ENCODE assay signal across 16 mouse cellular contexts in genomic region chr1:135171202-135171601, GRCm38 (mm10). TPM values are rescaled to one million over a fixed set of nuclear protein-coding genes. Genes with fewer than 3 reads are reported as not detected.
DNase-seq lines count a peak whose midpoint lies in the region; ATAC-seq and TF ChIP-seq lines count a peak whose summit lies in the region.
"Had no signal": no experiment of that assay in that cellular context is flagged by ENCODE, and none has a peak within 500 bp of the region (broad histone marks: within the 10 kb centered on the region; RNA-seq: fewer than 3 reads in every experiment).

No protein-coding gene starts in this region.

- no peak for DNase-seq in cerebellum, adult 2 months
- DNase-seq in cerebellum, adult 9-11 months = no peak
- no peak for DNase-seq in liver, embryonic 14.5 days (ENCODE audit: low read depth in 3 of 3, low spot score in 3 of 3)
- no peak for DNase-seq in liver
- no peak for DNase-seq in thymus, postnatal 14 days
- DNase-seq: lung, adult 2 months; thymus, postnatal 36 days had no signal

- no peak for TF ChIP-seq POLR2A in cerebellum, adult 2 months (IDR thresholded peaks at IDR 0.05; ENCODE audit: borderline replicate concordance, insufficient read depth, low read length)
- TF ChIP-seq POLR2A in ES-Bruce4 (IDR thresholded peaks at IDR 0.05; ENCODE audit: insufficient read depth, low read length) = no peak

- no peaks in the 10 kb centered on the region for H3K36me3 ChIP-seq in intestine, postnatal 0 days (ENCODE audit: control insufficient read depth, insufficient read depth)
- H3K36me3 ChIP-seq in intestine, embryonic 16.5 days (ENCODE audit: control insufficient read depth, insufficient read depth, low read length) = no peaks in the 10 kb centered on the region
- H3K36me3 ChIP-seq in liver, embryonic 14.5 days (replicated peaks; ENCODE audit: control insufficient read depth, insufficient read depth, low read depth) = no peaks in the 10 kb centered on the region
- H3K36me3 ChIP-seq in ES-Bruce4 (ENCODE audit: control insufficient read depth, insufficient read depth, low read length, poor library complexity, severe bottlenecking) = no peaks in the 10 kb centered on the region
- H3K36me3 ChIP-seq: embryonic facial prominence, embryonic 10.5 days; heart, embryonic 15.5 days; midbrain, embryonic 13.5 days; neural tube, embryonic 12.5 days had no signal

- H3K4me2 ChIP-seq in intestine, postnatal 0 days (replicated peaks; ENCODE audit: low read depth) = no peak overlapping the region
- no peak overlapping the region for H3K4me2 ChIP-seq in intestine, embryonic 16.5 days (ENCODE audit: low read depth, low read length)
- no peak overlapping the region for H3K4me2 ChIP-seq in liver, embryonic 14.5 days (ENCODE audit: low read depth)
- H3K4me2 ChIP-seq: heart, embryonic 15.5 days; midbrain, embryonic 13.5 days; neural tube, embryonic 12.5 days had no signal

- WGBS in cerebellum, adult 2 months = 88% methylated on average over 7 of the region's 7 CpGs
- 81% methylated on average over 7 of the region's 7 CpGs for WGBS in intestine, postnatal 0 days
- 83% methylated on average over 7 of the region's 7 CpGs for WGBS in intestine, embryonic 16.5 days
- WGBS in liver, embryonic 14.5 days (ENCODE audit: insufficient replicate concordance) = 62% methylated on average over 7 of the region's 7 CpGs

- TF ChIP-seq EP300 in liver, embryonic 14.5 days (IDR thresholded peaks at IDR 0.05; ENCODE audit: low read depth) = no peak
- no peak for TF ChIP-seq EP300 in ES-Bruce4 (IDR thresholded peaks at IDR 0.05; ENCODE audit: insufficient read depth, low read depth, low read length)

- no peak overlapping the region for H3K27ac ChIP-seq in cerebellum, adult 2 months (ENCODE audit: insufficient read depth, low read length)
- H3K27ac ChIP-seq in intestine, postnatal 0 days (ENCODE audit: low read depth, low read length) = no peak overlapping the region
- no peak overlapping the region for H3K27ac ChIP-seq in intestine, embryonic 16.5 days (ENCODE audit: low read length)
- H3K27ac ChIP-seq in liver, embryonic 14.5 days = no peak overlapping the region
- H3K27ac ChIP-seq in ES-Bruce4 (ENCODE audit: insufficient read depth, low read length) = no peak overlapping the region
- H3K27ac ChIP-seq: embryonic facial prominence, embryonic 10.5 days; heart, embryonic 15.5 days; midbrain, embryonic 13.5 days; neural tube, embryonic 12.5 days had no signal

- no peak overlapping the region for H3K9ac ChIP-seq in intestine, postnatal 0 days (ENCODE audit: low read depth, low read length)
- no peak overlapping the region for H3K9ac ChIP-seq in intestine, embryonic 16.5 days (ENCODE audit: low read depth, low read length)
- no peak overlapping the region for H3K9ac ChIP-seq in liver, embryonic 14.5 days (replicated peaks)
- no peak overlapping the region for H3K9ac ChIP-seq in ES-Bruce4 (ENCODE audit: low read depth, poor library complexity, severe bottlenecking)
- H3K9ac ChIP-seq: heart, embryonic 15.5 days; midbrain, embryonic 13.5 days; neural tube, embryonic 12.5 days had no signal

- ATAC-seq in intestine, postnatal 0 days = no peak
- ATAC-seq in intestine, embryonic 16.5 days = no peak
- ATAC-seq in liver, embryonic 14.5 days (ENCODE audit: insufficient read depth) = no peak

- no peak overlapping the region for H3K4me3 ChIP-seq in cerebellum, adult 2 months (replicated peaks; ENCODE audit: insufficient read depth, low read depth, low read length)
- no peak overlapping the region for H3K4me3 ChIP-seq in intestine, postnatal 0 days (ENCODE audit: low read depth, low read length)
- H3K4me3 ChIP-seq in intestine, embryonic 16.5 days (ENCODE audit: low read length) = no peak overlapping the region
- H3K4me3 ChIP-seq in liver, embryonic 14.5 days (ENCODE audit: insufficient read depth in 1 of 2, low read depth in 2 of 2, low read length in 2 of 2) = no peak overlapping the region
- H3K4me3 ChIP-seq in ES-Bruce4 (ENCODE audit: low read depth, low read length) = no peak overlapping the region
- H3K4me3 ChIP-seq: embryonic facial prominence, embryonic 10.5 days; heart, embryonic 15.5 days; megakaryocyte, embryonic 14.5 days; midbrain, embryonic 13.5 days; neural tube, embryonic 12.5 days had no signal

- 0 out of 2 replicates have a peak, but pooled peaks have one; percentile 17 for TF ChIP-seq CTCF in cerebellum, adult 2 months (IDR thresholded peaks at IDR 0.05; ENCODE audit: borderline replicate concordance, insufficient read depth, low read depth, low read length)
- peak; percentile 50 for TF ChIP-seq CTCF in intestine, postnatal 0 days (IDR thresholded peaks at IDR 0.05; ENCODE audit: low read depth)
- TF ChIP-seq CTCF in liver, embryonic 14.5 days (IDR thresholded peaks at IDR 0.05; ENCODE audit: low read depth) = peak; percentile 53
- peak; percentile 38 for TF ChIP-seq CTCF in ES-Bruce4 (IDR thresholded peaks at IDR 0.05; ENCODE audit: low read depth, low read length)

- H3K4me1 ChIP-seq in cerebellum, adult 2 months (ENCODE audit: control insufficient read depth, insufficient read depth, low read length) = peaks cover 3% of the 10 kb centered on the region; the same call in 1 of the 2 replicates
- H3K4me1 ChIP-seq in intestine, postnatal 0 days (replicated peaks; ENCODE audit: control insufficient read depth, insufficient read depth, low read length) = peaks cover 12% of the 10 kb centered on the region
- peaks cover 20% of the 10 kb centered on the region for H3K4me1 ChIP-seq in intestine, embryonic 16.5 days (ENCODE audit: control insufficient read depth, insufficient read depth, low read length)
- H3K4me1 ChIP-seq in liver, embryonic 14.5 days (replicated peaks; ENCODE audit: control insufficient read depth in 2 of 2, insufficient read depth in 2 of 2, low read length in 1 of 2) = 0 out of 4 replicates have a peak, but pooled peaks cover 0 to 2% of the 10 kb centered on the region in 2 experiments
- H3K4me1 ChIP-seq in ES-Bruce4 (ENCODE audit: control insufficient read depth, insufficient read depth, low read length) = no peaks in the 10 kb centered on the region
- H3K4me1 ChIP-seq: embryonic facial prominence, embryonic 10.5 days; megakaryocyte, embryonic 14.5 days; midbrain, embryonic 13.5 days; neural tube, embryonic 12.5 days had no signal

- H3K27me3 ChIP-seq in cerebellum, adult 2 months (ENCODE audit: control insufficient read depth, insufficient read depth, low read length) = no peaks in the 10 kb centered on the region
- no peaks in the 10 kb centered on the region for H3K27me3 ChIP-seq in intestine, postnatal 0 days (replicated peaks; ENCODE audit: control insufficient read depth, insufficient read depth, low read length)
- H3K27me3 ChIP-seq in intestine, embryonic 16.5 days (replicated peaks; ENCODE audit: control insufficient read depth, insufficient read depth, low read length) = no peaks in the 10 kb centered on the region
- H3K27me3 ChIP-seq in liver, embryonic 14.5 days (ENCODE audit: control insufficient read depth, insufficient read depth, low read length) = no peaks in the 10 kb centered on the region; the same call in 1 of the 2 replicates
- no peaks in the 10 kb centered on the region for H3K27me3 ChIP-seq in ES-Bruce4 (ENCODE audit: control insufficient read depth, insufficient read depth, low read length, poor library complexity, severe bottlenecking)
- H3K27me3 ChIP-seq: midbrain, embryonic 13.5 days; neural tube, embryonic 12.5 days had no signal

- no peaks in the 10 kb centered on the region for H3K9me3 ChIP-seq in intestine, postnatal 0 days (ENCODE audit: control insufficient read depth)
- H3K9me3 ChIP-seq in intestine, embryonic 16.5 days (ENCODE audit: control insufficient read depth, low read length) = no peaks in the 10 kb centered on the region
- H3K9me3 ChIP-seq in liver, embryonic 14.5 days (ENCODE audit: control insufficient read depth, low read length) = no peaks in the 10 kb centered on the region
- H3K9me3 ChIP-seq in ES-Bruce4 (replicated peaks; ENCODE audit: control insufficient read depth, insufficient read depth, low read length, poor library complexity, severe bottlenecking) = no peaks in the 10 kb centered on the region
- H3K9me3 ChIP-seq: embryonic facial prominence, embryonic 10.5 days; heart, embryonic 15.5 days; megakaryocyte, embryonic 14.5 days; midbrain, embryonic 13.5 days; neural tube, embryonic 12.5 days had no signal

RNA-seq across cellular contexts. Expression of gene Gpr37l1, which starts 3.7 kb away (rescaled TPM):
- 555 and 600 TPM in 2 replicates for polyA plus RNA-seq in cerebellum, adult 2 months (2012; rRNA removed)
- polyA plus RNA-seq in intestine, postnatal 0 days (2015; fragmentation: Nextera tagmentation; extraction: Ambion mirVana) = 1.7 and 2.0 TPM in 2 replicates
- polyA plus RNA-seq in intestine, embryonic 16.5 days (2015; fragmentation: Nextera tagmentation; extraction: Ambion mirVana) = 0.71 and 0.77 TPM in 2 replicates
- polyA plus RNA-seq in liver, embryonic 14.5 days (2012; rRNA removed) = 0.01 TPM in 1 of 2 replicates, not detected in the other
- not detected in 2 replicates for polyA plus RNA-seq in liver, embryonic 14.5 days (2014; fragmentation: Nextera tagmentation; extraction: Ambion mirVana)
- polyA plus RNA-seq in ES-Bruce4 (2011; ENCODE audit: insufficient read depth, insufficient read length, low read depth, missing spikeins) = not detected in 2 replicates
- polyA plus RNA-seq: embryonic facial prominence, embryonic 10.5 days; heart, embryonic 15.5 days; testis, adult 2 months had no signal

RNA-seq across cellular contexts. Expression of gene Arl8a, which starts 24.6 kb away (rescaled TPM):
- polyA plus RNA-seq in cerebellum, adult 2 months (2012; rRNA removed) = 285 and 297 TPM in 2 replicates
- 66.6 and 68.8 TPM in 2 replicates for polyA plus RNA-seq in intestine, postnatal 0 days (2015; fragmentation: Nextera tagmentation; extraction: Ambion mirVana)
- 21.4 and 56.5 TPM in 2 replicates for polyA plus RNA-seq in intestine, embryonic 16.5 days (2015; fragmentation: Nextera tagmentation; extraction: Ambion mirVana)
- 8.1 and 9.2 TPM in 2 replicates for polyA plus RNA-seq in liver, embryonic 14.5 days (2012; rRNA removed)
- polyA plus RNA-seq in liver, embryonic 14.5 days (2014; fragmentation: Nextera tagmentation; extraction: Ambion mirVana) = 7.2 and 8.5 TPM in 2 replicates
- 94.4 and 106 TPM in 2 replicates for polyA plus RNA-seq in ES-Bruce4 (2011; ENCODE audit: insufficient read depth, insufficient read length, low read depth, missing spikeins)

RNA-seq across cellular contexts. Expression of gene Ptpn7, which starts 38.7 kb away (rescaled TPM):
- 0.25 and 0.29 TPM in 2 replicates for polyA plus RNA-seq in cerebellum, adult 2 months (2012; rRNA removed)
- 0.73 and 0.76 TPM in 2 replicates for polyA plus RNA-seq in intestine, postnatal 0 days (2015; fragmentation: Nextera tagmentation; extraction: Ambion mirVana)
- polyA plus RNA-seq in intestine, embryonic 16.5 days (2015; fragmentation: Nextera tagmentation; extraction: Ambion mirVana) = 2.2 and 2.9 TPM in 2 replicates
- polyA plus RNA-seq in liver, embryonic 14.5 days (2012; rRNA removed) = 11.9 and 12.4 TPM in 2 replicates
- 8.6 and 9.4 TPM in 2 replicates for polyA plus RNA-seq in liver, embryonic 14.5 days (2014; fragmentation: Nextera tagmentation; extraction: Ambion mirVana)
- polyA plus RNA-seq in ES-Bruce4 (2011; ENCODE audit: insufficient read depth, insufficient read length, low read depth, missing spikeins) = 1.5 and 1.8 TPM in 2 replicates

Comparison
In these comparisons a context has a peak if more than half of its experiments do, and no peak if none do; other contexts are left out.
1. RNA of gene Gpr37l1, which starts 3.7 kb away (polyA plus RNA-seq): 555 to 600 TPM in cerebellum, adult 2 months; 1.7 to 2.0 TPM in intestine, postnatal 0 days, 0.71 to 0.77 TPM in intestine, embryonic 16.5 days, 0.01 TPM in liver, embryonic 14.5 days and not detected in ES-Bruce4; every median in the first group is over 100 times any median in the second.
2. Peak in every context shown above with its lines, with median percentiles within 50 percentile points of each other: CTCF ChIP-seq.